Mouse (Mus musculus): Measurements from ENCODE around the gene Cdk12.

- no peak for TF ChIP-seq CTCF (IDR thresholded peaks at IDR 0.05; ENCODE audit: low read depth, low read length)
- TF ChIP-seq POLR2A (IDR thresholded peaks at IDR 0.05; ENCODE audit: borderline replicate concordance, low read depth, low read length) = no peak
Measured at GRCm38 (mm10) chr11:98187640-98188395, 15.0 kb upstream of the Cdk12 start.

All from bone marrow macrophage, adult 2 months (primary cell).